Mouse (Mus musculus): ENCODE results near the gene F2r. TPM values are rescaled to one million over a fixed set of nuclear protein-coding genes. Genes with fewer than 3 reads are reported as not detected.

Gene F2r
- polyA plus RNA-seq (2015; fragmentation: Nextera tagmentation; extraction: Ambion mirVana), result 67.5 and 68.7 TPM in 2 replicates

DNA sequence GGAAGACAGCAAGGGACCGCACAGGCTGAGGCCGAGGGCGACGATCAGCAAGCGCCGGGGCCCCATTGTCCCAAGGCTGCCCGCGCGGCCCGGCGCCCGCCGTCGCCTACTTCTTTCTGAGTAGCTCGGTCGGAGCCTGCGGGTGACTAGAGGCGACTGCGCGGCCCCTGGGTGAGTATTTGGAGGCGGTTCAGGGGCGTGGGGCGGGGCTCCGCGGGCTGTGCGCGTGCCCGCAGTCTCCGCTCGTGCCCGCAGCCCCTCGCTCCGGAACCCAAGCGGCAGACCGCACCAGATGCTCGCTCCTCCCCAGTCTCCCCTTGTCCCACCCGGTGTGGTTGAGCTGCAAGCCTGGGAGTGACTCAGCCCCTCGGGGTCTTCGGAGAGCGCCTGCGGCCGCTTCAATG lies at the start of gene F2r:
Gene F2r, minus strand, starts transcription at position 179 of the 404 bp plus-strand sequence.
- Histone ChIP-seq H3K36me3 (no peaks in the 10 kb centered on the region), H3K4me1 (peaks cover 7% of the 10 kb centered on the region), H3K4me3 (replicated peaks) (peak within 1 kb of the TSS; percentile 72), H3K9me3 (no peaks in the 10 kb centered on the region), H3K9ac (peak within 1 kb of the TSS; percentile 70), H3K27ac (peak within 1 kb of the TSS; percentile 60; the same call in 1 of the 2 replicates), H3K27me3 (replicated peaks) (no peaks in the 10 kb centered on the region), H3K4me2 (peak within 1 kb of the TSS; percentile 73)
- peak; percentile 94 for ATAC-seq (ENCODE audit: insufficient read depth, low FRiP score, low read depth)
- WGBS, result under 1% methylated on average over 42 of the region's 42 CpGs

DNA sequence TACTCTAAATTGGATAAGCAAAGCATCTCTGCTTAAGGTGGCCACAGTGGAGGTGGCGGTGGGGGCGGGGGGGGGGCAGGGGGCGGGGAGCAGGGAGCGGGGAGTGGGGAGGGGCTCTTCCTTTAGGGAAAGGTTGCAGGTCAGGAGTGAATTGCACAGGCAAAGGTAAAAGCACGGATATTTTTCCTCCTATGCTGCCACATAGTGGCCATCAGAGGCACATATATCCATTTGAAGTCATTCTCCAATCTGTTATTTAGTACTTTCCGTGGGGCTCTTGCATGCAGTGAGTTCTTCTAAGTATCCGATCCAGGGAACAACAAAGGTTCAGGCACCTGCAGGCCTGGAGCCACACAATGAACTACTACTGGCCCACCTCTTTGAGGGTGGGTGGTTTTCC lies 49.0 kb upstream of the F2r start:
- peaks cover 16% of the 10 kb centered on the region for H3K36me3 ChIP-seq
- 18% methylated on average over 7 of the region's 7 CpGs for WGBS
- H3K4me3 ChIP-seq (replicated peaks), result no peak overlapping the region
- H3K27ac ChIP-seq, result no peak overlapping the region
- H3K4me1 ChIP-seq, result no peaks in the 10 kb centered on the region
- H3K27me3 ChIP-seq (replicated peaks), result no peaks in the 10 kb centered on the region
- no peak overlapping the region for H3K4me2 ChIP-seq
- ATAC-seq (ENCODE audit: insufficient read depth, low FRiP score, low read depth), result no peak
- no peak overlapping the region for H3K9ac ChIP-seq
- H3K9me3 ChIP-seq, result no peaks in the 10 kb centered on the region

DNA sequence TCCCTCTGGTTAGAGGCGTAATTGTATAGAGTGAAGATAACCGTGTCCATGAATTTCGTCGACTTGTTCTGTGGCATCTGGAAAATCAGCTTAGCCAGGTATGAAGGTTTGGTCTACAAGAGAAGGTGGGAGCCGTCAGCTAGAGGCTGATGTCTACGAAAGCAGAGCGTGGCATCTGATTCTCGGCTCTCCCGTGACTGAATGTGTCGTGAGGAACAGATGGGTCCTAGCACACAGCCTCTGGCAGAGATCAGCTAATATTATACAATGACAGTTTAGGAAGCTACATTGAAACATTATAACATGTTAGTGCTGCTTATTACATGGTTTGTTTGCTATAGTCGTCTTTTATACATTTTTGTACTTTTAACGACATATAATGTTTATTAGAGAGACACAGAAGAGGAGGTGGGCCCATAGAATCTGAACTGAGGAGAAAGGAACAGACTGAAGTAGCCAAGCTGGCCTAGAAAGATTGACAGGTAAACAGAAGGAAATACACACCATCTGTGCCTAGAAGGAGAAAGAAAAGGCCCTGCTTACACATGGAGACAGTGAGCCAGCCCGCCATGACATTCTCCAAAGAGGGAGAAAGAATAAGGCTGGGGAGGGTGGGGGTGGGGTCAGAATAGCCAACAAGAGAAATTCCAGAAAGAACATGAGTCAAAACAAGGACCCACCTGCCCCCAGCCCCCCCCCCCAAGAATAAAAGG lies 47.5 kb upstream of the F2r start:
- no peaks in the 10 kb centered on the region for H3K4me1 ChIP-seq
- no peak for ATAC-seq (ENCODE audit: insufficient read depth, low FRiP score, low read depth)
- 78% methylated on average over 13 of the region's 13 CpGs for WGBS
- no peak overlapping the region for H3K27ac ChIP-seq
- no peak overlapping the region for H3K4me2 ChIP-seq
- H3K27me3 ChIP-seq (replicated peaks), result no peaks in the 10 kb centered on the region
- H3K36me3 ChIP-seq, result peaks cover 20% of the 10 kb centered on the region
- H3K4me3 ChIP-seq (replicated peaks), result no peak overlapping the region
- no peaks in the 10 kb centered on the region for H3K9me3 ChIP-seq
- no peak overlapping the region for H3K9ac ChIP-seq

DNA sequence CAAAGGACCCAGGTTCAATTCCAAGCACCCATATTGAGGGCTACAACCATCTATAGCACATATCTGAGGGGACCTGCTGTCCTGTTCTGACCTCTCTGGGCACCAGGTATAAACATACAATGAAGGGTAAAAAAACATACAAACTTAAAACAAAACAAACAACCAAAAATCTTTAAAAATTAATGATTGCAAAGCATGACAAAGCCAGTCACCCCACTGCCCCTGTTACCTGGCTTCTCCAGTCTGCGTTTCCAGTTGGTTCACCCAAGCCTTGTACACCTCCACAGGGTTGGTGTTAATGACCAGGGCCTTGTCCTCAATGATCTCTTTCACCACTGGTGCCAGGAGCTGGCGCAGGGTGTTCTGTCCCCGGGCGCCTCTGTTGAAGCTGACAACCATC lies 45.5 kb upstream of the F2r start:
- Histone ChIP-seq H3K27me3 (replicated peaks) (no peaks in the 10 kb centered on the region), H3K4me2 (no peak overlapping the region), H3K27ac (no peak overlapping the region), H3K4me3 (replicated peaks) (no peak overlapping the region), H3K9ac (no peak overlapping the region), H3K9me3 (no peaks in the 10 kb centered on the region), H3K4me1 (no peaks in the 10 kb centered on the region), H3K36me3 (peaks cover 12% of the 10 kb centered on the region; the same call in 1 of the 2 replicates)
- WGBS, result 93% methylated on average over 4 of the region's 4 CpGs
- ATAC-seq (ENCODE audit: insufficient read depth, low FRiP score, low read depth), result no peak

DNA sequence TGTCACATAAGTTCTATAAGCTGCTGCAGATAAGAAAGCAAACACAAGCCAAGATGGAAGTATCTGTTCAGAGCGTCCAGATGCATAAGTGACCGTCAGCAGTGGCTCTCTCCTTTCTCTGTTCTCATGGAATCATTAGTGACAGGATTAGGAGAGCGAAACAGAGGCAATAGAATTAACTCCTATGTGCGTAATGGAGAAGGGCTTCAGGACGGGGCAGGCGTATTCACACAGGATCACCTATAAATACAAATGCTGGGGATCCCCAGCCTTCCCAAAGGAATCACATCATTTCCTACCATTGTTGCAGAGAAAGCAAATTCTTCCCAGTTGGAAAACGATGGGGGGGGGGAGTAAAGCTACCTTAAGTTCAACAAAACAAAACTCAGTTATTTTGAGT lies 41.1 kb upstream of the F2r start:
- Histone ChIP-seq H3K9ac (no peak overlapping the region), H3K27me3 (replicated peaks) (no peaks in the 10 kb centered on the region), H3K36me3 (0 out of 2 replicates have a peak, but pooled peaks cover 8% of the 10 kb centered on the region), H3K9me3 (no peaks in the 10 kb centered on the region), H3K4me2 (no peak overlapping the region), H3K4me1 (no peaks in the 10 kb centered on the region), H3K4me3 (replicated peaks) (no peak overlapping the region), H3K27ac (peak overlapping the region; percentile 16; the same call in 1 of the 2 replicates)
- no peak for ATAC-seq (ENCODE audit: insufficient read depth, low FRiP score, low read depth)
- 76% methylated on average over 7 of the region's 7 CpGs for WGBS

DNA sequence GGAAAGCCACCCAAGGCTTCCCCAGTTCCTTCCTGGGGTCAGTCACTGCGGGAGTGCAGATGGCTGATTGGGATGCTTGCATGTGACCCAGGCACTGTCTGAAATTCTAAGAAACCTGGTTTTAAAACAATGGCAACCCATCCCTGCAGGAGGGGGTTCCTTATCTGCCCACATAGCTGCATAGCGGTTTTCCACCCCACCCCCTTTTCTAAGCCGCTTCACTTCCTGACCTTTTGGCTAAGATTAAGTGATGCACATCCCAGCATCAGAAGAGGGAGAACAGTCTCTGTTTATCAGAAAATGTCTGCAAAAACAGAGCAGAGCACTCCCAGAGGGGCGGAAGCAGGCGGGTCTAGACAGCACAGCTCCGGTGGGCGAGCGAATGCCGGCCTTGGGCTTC lies 38.9 kb upstream of the F2r start:
- no peak overlapping the region for H3K4me2 ChIP-seq
- H3K9ac ChIP-seq, result no peak overlapping the region
- ATAC-seq (ENCODE audit: insufficient read depth, low FRiP score, low read depth), result no peak
- H3K27ac ChIP-seq, result no peak overlapping the region
- H3K36me3 ChIP-seq, result 0 out of 2 replicates have a peak, but pooled peaks cover 4% of the 10 kb centered on the region
- 53% methylated on average over 9 of the region's 9 CpGs for WGBS
- no peaks in the 10 kb centered on the region for H3K4me1 ChIP-seq
- no peaks in the 10 kb centered on the region for H3K9me3 ChIP-seq
- H3K4me3 ChIP-seq (replicated peaks), result no peak overlapping the region
- H3K27me3 ChIP-seq (replicated peaks), result no peaks in the 10 kb centered on the region

DNA sequence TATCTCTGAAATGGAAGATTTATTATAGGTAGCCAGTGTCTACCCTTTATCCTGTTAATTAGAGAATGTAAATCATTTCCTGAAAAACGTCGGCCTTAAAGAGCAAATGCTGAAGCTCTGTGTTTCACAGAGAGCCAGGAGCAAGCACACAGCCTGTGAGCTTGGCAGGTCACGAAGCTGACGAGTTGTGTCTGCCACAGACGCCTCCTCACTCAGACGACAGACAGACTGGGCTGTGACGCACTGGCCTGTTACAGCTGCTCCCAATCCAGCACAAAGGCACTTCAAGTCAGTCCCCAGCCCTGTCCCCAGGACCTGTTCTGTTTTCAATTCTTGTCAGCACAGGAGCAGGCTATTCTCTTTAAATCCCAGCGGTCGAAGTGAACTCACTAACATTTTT lies 37.0 kb upstream of the F2r start:
- Histone ChIP-seq H3K9ac (no peak overlapping the region), H3K27me3 (replicated peaks) (no peaks in the 10 kb centered on the region), H3K27ac (peak overlapping the region; percentile 63), H3K4me3 (replicated peaks) (no peak overlapping the region), H3K9me3 (no peaks in the 10 kb centered on the region), H3K4me1 (no peaks in the 10 kb centered on the region), H3K36me3 (no peaks in the 10 kb centered on the region), H3K4me2 (no peak overlapping the region)
- ATAC-seq (ENCODE audit: insufficient read depth, low FRiP score, low read depth), result peak; percentile 58; the same call in 1 of the 2 replicates
- 37% methylated on average over 9 of the region's 9 CpGs for WGBS

DNA sequence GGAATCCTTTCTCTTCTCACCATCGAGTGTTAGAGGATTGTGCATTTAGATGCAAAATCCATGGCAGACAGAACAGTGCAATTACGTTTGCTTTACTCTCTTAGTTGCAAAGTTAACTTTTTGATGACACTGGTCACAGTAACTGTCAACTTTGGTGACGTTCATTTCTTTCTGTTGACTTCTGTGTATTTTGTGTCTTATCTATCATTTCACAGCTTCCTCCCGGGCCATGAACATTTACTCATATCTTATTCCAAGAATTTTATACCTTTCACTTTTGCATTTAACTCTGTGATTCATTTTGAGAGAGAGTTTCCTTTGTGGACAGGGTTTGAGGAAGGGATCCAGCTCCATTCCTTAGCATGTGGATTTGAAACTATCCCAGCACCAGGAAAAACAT lies 35.4 kb upstream of the F2r start:
- no peak overlapping the region for H3K9ac ChIP-seq

DNA sequence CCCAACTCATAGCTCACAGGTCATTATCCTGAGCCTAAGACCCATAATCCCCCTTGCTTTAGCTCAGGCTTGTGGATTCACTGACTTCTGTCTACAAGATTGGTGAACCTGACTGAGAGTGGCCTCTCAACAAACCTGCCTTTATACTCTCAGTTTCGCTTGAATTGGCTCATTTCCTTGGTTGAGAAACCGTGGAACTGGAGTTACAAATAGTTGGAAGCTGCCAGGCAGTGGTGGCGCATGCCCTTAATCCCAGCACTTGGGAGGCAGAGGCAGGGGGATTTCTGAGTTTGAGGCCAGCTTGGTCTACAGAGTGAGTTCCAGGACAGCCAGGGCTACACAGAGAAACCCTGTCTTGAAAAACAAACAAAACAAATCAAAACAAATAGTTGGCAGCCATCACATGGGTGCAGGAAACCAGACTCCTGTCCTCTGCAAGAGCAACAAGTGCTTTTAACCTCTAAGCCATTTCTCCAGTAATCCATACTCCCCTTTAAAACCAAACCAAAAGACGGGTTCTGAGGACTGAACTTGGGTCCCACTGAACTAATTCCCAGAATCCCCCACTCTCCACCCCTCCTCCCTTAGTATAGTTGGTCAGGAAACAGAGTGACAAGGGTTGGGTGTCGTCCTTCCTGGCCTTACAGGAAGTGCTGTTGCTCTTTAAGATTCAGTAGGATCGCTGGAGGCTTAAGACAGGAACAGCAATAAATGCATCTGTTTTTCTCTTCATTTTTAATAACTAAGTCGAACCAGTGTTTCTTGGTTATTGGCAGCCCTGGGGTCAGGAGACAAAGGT lies 33.8 kb upstream of the F2r start:
- Histone ChIP-seq H3K27me3 (replicated peaks) (no peaks in the 10 kb centered on the region), H3K4me1 (no peaks in the 10 kb centered on the region), H3K27ac (no peak overlapping the region), H3K9me3 (no peaks in the 10 kb centered on the region), H3K4me3 (replicated peaks) (no peak overlapping the region), H3K36me3 (no peaks in the 10 kb centered on the region), H3K4me2 (no peak overlapping the region), H3K9ac (no peak overlapping the region)
- ATAC-seq (ENCODE audit: insufficient read depth, low FRiP score, low read depth), result no peak
- 78% methylated on average over 7 of the region's 7 CpGs for WGBS

More for the DNA sequence above, 35.4 kb upstream of the F2r start:
- Histone ChIP-seq H3K36me3 (no peaks in the 10 kb centered on the region), H3K9me3 (no peaks in the 10 kb centered on the region), H3K27ac (no peak overlapping the region), H3K4me1 (no peaks in the 10 kb centered on the region), H3K4me2 (no peak overlapping the region), H3K4me3 (replicated peaks) (no peak overlapping the region), H3K27me3 (replicated peaks) (no peaks in the 10 kb centered on the region)
- no peak for ATAC-seq (ENCODE audit: insufficient read depth, low FRiP score, low read depth)
- 77% methylated on average over 4 of the region's 4 CpGs for WGBS

DNA sequence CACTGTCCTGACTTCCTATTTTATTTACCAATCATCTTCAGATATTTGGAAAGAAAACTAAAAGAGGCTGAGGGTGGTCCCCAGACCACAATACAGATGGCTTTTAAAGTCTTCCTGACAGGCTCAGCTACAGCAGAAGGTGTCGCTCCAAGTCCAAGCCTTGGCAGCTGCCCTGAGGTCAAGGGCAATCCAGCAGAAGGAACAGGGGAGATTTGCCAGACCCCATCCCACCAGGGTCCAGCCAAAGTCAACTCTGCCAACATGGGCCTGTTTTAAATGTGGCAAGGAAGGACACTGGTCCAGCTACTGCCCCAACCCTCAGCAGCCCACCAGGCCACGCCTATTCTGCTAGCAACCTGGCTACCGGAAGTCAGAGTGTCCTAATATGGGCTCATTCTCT lies 31.7 kb upstream of the F2r start:
- no peaks in the 10 kb centered on the region for H3K36me3 ChIP-seq
- 85% methylated on average over 3 of the region's 3 CpGs for WGBS
- no peak for ATAC-seq (ENCODE audit: insufficient read depth, low FRiP score, low read depth)
- no peak overlapping the region for H3K4me2 ChIP-seq
- H3K9me3 ChIP-seq, result no peaks in the 10 kb centered on the region
- no peak overlapping the region for H3K27ac ChIP-seq
- no peaks in the 10 kb centered on the region for H3K4me1 ChIP-seq
- no peak overlapping the region for H3K4me3 ChIP-seq (replicated peaks)
- no peak overlapping the region for H3K9ac ChIP-seq
- H3K27me3 ChIP-seq (replicated peaks), result no peaks in the 10 kb centered on the region

DNA sequence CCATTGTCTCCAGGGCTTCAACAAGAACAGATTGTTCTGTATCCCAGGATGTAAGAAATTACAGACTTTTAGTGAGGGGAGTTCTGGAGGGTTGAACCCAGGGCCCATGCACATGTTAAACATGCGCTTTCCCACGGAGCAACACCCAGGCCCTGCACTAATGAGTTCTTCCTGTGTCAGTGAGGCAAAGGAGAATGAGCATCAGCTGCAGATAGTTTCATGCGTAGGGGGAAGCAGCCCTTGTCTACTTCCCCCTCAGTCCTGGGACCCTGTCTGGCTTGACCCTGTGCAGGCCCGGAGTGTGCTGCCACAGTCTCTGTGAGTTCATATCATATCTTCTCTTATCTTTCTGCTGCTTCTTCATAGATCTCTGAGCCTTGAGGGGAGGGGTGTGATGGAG lies 29.0 kb upstream of the F2r start:
- Histone ChIP-seq H3K9ac (no peak overlapping the region), H3K27ac (no peak overlapping the region), H3K4me2 (no peak overlapping the region), H3K9me3 (no peaks in the 10 kb centered on the region), H3K36me3 (no peaks in the 10 kb centered on the region), H3K4me3 (replicated peaks) (no peak overlapping the region), H3K4me1 (no peaks in the 10 kb centered on the region), H3K27me3 (replicated peaks) (no peaks in the 10 kb centered on the region)
- ATAC-seq (ENCODE audit: insufficient read depth, low FRiP score, low read depth), result no peak
- 62% methylated on average over 4 of the region's 4 CpGs for WGBS

DNA sequence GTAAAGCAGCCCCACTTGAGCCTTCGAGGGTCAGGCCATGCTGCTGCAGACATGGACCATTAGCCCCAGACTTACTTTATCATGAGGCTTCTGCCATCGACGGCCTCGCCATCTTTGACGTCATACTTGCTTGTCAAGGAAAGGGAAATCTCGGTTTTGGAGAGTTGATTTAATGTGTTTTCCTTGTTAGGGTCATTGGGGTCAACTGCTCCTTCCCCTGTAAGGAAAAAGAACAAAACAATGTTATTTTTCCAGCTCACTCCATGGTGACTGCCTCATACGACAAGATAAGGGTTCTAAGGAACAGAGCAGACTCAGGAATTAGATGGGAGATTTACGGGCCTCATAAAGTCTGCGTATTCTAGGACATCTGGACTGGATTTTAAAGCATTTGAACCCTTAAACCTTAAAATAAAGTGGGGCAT lies 28.4 kb upstream of the F2r start:
- Histone ChIP-seq H3K36me3 (no peaks in the 10 kb centered on the region), H3K4me2 (no peak overlapping the region), H3K9ac (no peak overlapping the region), H3K27me3 (replicated peaks) (no peaks in the 10 kb centered on the region), H3K9me3 (no peaks in the 10 kb centered on the region), H3K27ac (no peak overlapping the region), H3K4me1 (0 out of 2 replicates have a peak, but pooled peaks cover 3% of the 10 kb centered on the region), H3K4me3 (replicated peaks) (no peak overlapping the region)
- ATAC-seq (ENCODE audit: insufficient read depth, low FRiP score, low read depth), result no peak
- WGBS, result 52% methylated on average over 9 of the region's 9 CpGs

Measured in stomach, embryonic 15.5 days (tissue).